Mouse (Mus musculus): Measurements from ENCODE around the gene Scml4. TPM values are rescaled to one million over a fixed set of nuclear protein-coding genes. Genes with fewer than 3 reads are reported as not detected.

Scml4 gene
- total RNA-seq (2021): 1 to 10 TPM; 3.7 to 4.1 TPM

DNA sequence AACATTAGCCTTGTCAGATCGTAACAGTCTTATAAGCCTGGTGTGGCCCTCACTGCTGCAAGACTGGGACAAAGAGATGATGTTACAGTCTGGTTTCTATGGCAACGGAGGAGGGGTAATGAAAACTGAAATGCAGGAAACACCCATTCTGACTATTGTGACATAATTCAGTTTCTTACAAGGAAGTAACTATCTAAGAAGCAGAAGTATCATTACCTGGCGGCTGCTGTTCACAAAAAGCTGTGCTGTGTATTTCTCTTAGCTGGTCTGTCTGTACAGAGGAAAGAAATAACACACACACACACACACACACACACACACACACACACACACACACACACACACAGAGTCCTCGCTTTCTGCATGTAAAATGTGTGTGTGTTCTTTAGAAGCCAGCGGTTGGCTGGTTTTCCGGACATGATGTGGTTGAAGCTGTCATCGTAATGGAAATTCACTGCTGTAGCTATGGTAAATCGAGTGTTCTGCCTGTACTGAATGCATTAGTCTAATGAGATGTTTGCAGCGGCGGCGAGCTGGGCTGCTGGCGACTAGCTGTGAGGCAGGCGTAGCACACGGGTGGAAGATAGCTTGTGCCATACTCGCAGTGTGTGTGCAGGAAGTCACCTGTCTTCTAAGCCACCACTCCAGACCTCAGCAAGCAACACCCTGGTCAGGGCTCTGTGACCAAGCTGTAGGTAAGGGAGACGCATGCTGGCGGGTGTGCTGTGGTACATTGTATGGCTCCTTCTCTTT is at the start of gene Scml4:
Scml4 (plus strand) TSS at position 212 of the 753 bp plus-strand sequence.
- intact Hi-C loops (cut with DNase I): loop anchor here (5.0 kb wide), 1 partner anchor 82 kb away; no protein-coding TSS in a partner anchor
- DNase-seq (ENCODE audit: low spot score in 2 of 2): peak; percentile 59 to 60

DNA sequence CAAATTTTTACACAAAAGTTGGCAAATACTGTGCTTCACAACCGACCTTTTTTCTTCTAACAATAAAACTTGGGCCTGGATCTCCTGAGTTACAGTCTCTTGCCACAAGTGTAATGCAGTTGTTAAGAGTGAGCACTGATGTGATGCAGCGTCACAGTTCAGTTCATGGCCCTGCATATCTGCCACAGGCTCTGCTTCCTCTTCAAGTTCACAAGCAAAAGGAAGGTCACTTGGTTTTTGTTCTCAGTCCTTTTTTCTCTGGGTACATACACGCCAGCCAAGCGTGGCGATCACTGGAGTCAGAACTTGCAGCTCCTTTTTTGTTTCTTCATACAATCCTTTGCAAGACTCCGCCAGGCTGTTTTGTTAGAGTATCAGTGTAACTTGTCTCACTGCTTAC is 34.2 kb upstream of the Scml4 start:
- no peak for DNase-seq (ENCODE audit: low spot score in 2 of 2)
- intact Hi-C loops (cut with DNase I): no loop called here

DNA sequence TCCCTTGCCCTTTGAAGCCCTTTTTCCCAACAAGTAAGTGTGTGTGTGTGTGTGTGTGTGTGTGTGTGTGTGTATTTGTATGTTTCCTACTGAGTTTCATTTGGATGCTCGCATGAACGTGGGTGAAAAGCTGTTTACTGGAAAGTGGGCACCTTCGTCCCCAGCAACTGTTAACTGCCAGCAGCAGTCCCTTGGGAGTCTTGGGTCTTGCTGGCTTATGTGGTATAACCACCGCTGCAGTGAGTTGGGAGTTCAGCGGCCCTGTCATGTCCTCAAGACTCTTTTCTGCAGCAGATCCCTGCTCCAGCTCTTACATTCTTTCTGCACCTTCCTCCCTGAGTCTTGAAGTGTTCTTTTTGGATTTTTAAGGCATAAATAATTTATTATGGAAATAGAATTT is 33.0 kb upstream of the Scml4 start:
- DNase-seq (ENCODE audit: low spot score in 2 of 2): no peak
- intact Hi-C loops (cut with DNase I): no loop called here

DNA sequence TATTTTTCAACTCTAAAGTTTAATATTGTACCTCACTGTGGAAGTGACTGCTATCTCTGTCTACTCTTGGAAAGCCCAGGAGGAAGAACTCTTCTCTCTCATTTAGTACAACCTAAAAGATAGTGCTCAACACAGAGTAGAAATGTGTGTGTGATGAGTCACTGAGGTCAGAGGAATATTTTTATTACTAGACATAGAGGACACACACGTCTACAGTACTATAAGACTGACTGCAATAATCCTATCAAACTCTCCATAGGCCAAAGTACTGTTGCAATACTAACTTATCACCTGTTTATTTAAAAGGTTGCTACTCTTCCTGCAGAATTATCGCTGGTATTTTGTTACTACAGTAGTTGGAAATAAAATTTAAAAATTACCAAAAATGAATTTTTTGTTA is 30.2 kb upstream of the Scml4 start:
- intact Hi-C loops (cut with DNase I): no loop called here
- DNase-seq (ENCODE audit: low spot score in 2 of 2): no peak

DNA sequence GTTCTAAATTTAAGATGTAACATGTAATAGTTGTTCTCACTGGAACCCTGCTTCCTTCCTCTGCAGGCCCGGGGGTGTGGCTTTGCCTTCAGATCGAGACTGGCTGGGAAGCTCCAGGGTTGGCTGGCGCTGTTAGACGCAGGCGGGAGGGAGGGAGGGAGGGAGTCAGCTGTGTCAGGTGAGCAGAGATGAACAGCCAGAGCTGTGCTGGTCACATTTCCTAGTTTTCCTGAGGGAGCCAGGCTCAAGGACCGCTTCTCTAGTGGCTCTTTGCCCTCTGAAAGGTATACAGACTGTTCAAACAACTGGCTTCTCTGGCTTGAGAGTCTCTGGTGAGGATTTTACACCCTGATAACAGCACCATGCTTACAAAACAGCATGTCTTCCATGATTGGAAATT is 29.8 kb upstream of the Scml4 start:
- no peak for DNase-seq (ENCODE audit: low spot score in 2 of 2)
- intact Hi-C loops (cut with DNase I): no loop called here

DNA sequence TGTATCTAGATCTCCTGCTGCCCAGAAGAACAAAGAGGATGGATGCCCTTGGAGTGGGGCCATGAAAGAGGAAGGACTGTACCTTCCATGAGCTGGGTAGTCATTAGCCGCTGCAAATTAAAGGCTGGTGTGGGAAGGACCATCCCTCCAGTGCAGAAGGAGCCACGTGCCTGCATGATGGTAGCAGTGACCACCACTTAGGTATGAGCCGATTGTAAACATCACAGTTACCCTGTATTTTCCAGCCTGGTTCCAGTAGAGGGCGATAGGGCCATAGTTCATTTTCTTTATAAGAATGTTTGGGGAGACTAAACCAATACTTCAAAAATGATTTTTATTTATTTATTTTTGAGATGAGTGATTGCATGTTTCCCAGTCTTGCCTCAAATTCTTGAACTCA is 27.5 kb upstream of the Scml4 start:
- intact Hi-C loops (cut with DNase I): no loop called here
- no peak for DNase-seq (ENCODE audit: low spot score in 2 of 2)

DNA sequence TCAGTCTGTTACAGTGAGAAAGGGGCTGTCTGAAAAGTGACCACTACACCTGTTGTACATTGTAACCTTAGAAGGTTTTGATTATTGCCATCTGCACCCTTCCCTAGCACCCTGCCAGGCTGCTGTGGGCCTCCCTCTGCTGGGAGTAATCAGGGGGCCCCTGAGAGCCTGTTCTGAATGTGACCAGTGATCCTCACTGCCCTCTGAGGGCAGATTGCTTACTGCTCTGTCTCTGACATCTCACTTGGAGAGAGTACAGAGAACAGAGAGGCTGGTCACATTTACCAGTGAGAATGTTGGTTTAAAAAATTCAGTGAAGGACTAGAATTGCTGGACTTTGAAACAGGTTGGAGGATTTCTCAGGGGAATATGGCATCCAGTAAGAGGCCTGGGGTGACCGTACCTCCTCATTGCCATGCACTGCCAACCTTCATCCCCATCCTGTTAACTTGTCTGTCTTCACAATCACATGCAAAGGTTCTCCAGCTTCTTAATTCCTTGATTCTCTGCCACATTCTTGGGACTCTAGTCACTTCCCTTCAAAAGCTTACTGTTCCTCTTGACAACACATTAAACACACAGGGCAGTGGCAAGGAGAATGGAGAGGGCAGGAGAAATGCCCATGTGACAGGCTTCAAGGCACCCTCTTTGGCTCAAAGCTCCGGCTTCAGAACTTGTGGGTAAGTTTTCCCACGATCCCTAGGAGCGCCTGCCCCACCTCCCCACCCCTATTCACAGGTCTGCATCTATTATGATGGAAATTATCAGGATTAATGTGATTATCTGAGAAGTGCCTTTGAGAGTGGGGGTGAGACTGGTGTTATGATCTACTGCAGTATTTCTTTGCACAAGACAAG is 26.1 kb upstream of the Scml4 start:
- DNase-seq (ENCODE audit: low spot score in 2 of 2): no peak
- intact Hi-C loops (cut with DNase I): no loop called here

DNA sequence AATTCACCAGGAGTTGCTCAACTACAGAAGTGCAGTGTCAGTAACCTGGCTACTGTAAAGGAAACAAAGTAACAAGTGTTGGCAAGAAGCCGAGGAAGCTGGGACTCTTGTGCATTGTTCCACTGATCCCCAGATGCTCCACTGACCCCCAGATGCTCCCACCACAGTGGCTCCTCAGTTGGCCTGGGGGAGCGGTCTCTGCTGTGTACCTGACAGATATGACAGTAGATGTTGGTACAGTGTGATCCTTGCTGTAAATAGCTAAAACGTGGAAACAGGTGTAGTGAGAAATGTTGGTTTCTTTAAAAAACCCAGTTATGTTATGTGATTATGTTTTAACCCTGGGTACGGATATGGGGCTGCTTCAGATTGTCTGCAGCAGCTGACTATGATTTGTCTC is 22.1 kb upstream of the Scml4 start:
- intact Hi-C loops (cut with DNase I): no loop called here
- DNase-seq (ENCODE audit: low spot score in 2 of 2): no peak

DNA sequence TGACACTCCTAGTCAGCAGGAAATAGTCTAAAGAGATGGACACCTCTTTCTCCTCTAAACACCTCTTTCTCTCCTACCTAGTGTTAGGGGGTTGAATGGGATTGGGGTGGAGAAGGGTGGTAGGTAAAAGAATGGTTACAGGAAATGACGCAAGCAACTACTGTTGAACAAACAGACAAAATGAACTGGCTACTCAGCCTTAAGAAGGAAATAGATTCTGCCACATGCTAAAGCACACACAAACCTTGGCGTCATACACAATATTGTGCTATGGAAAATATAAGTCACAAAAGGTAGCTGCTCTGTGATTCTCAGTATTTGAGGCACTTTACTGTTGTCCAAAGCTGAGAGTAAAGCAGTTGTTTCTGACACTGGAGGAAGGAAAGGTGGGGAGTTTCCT is 21.4 kb upstream of the Scml4 start:
- intact Hi-C loops (cut with DNase I): no loop called here
- DNase-seq (ENCODE audit: low spot score in 2 of 2): no peak

DNA sequence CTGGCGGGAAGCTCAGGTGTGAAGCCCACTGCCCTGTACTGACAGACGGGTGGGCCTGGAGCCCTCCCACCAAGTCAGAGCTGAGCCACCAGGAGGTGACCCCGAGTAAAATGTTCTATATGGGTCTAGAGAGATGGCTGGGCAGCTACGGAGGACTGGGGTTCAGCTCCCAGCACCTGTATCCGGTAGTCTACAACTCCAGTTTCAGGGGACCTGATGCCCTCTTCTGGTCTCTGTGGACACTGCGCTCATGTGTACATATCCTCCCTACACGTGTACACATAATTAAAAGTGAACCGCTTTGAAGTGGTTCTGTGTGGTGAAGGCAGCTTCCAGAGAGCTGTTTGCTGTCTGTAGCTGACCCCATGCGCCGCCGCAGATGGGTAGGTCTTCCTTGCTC is 20.1 kb upstream of the Scml4 start:
- intact Hi-C loops (cut with DNase I): no loop called here

DNA sequence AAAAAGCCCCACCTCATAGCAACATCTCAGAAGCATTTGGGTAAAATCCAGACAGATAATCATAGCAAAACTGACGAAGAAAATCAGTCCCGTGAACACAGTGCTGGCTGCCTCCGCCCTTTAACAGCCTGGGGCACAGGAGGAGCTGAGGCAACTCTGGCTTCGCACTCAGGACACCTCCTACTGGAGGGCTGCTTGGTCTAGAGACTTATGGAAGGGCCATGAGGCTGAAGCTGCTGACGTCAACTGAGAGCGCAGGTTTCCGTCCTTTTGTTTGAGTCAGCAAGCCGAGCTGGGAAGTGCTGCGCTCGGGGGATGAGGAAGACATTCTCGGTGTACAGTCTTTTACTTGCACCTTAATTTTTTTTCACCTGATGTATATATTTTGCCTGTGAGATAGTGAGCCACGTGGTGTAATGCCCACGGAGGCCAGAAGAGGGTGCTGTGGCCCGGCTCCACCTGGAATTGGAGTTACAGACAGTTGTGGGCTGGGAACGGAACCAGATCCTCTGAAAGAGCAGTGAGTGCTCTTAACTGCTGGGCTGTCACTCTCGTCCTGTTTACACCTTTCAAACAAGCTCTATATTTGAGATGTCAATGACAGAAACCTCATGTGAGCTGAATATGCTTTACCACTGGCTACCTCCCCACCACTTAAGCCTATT is 18.5 kb upstream of the Scml4 start:
- no peak for DNase-seq (ENCODE audit: low spot score in 2 of 2)
- intact Hi-C loops (cut with DNase I): loop anchor here (1.0 kb wide), 1 partner anchor 101 kb away; no protein-coding TSS in a partner anchor

More for the DNA sequence above, 20.1 kb upstream of the Scml4 start:
- no peak for DNase-seq (ENCODE audit: low spot score in 2 of 2)

DNA sequence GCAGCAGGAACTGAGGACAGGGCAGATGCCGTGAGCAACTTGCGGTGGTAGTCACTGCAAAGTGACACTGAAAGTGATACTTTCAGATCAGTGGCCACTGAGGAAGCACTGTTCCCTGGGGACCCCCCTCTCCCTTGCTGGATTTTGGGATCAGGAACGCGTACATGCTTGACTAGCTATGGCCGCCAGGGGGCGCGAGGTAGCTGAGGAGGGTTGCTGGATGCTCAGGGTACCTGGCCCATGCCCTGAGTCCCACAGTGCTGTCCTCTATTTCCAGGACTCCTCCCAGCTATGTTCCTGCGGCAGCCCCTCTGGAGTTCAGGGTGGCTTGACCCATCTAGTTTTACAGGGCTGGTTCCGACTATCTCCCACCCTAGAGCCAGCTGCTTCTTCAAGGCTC is 17.8 kb upstream of the Scml4 start:
- peak; percentile 40 to 57 for DNase-seq (ENCODE audit: low spot score in 2 of 2)
- intact Hi-C loops (cut with DNase I): loop anchor here (1.0 kb wide), 1 partner anchor 100 kb away; no protein-coding TSS in a partner anchor

DNA sequence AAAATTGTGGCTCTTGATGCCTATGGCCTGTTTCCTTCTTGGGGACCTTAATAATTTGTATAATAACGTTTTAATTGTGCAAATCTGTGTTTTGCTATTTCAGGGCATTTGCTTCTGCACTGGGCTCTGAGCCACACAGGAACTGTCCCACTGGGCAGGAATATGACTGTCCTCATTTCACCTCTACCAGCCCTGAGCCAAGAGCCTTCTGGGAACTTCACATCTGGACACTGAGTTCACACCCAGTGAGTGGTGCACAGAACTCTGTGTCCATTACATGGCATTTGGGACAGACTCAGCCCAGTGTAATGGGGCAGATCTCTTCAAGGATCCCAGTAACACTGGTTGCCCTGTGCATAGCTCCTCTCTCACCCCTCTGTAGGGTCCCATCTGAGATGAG is 16.8 kb upstream of the Scml4 start:
- intact Hi-C loops (cut with DNase I): no loop called here
- no peak for DNase-seq (ENCODE audit: low spot score in 2 of 2)

DNA sequence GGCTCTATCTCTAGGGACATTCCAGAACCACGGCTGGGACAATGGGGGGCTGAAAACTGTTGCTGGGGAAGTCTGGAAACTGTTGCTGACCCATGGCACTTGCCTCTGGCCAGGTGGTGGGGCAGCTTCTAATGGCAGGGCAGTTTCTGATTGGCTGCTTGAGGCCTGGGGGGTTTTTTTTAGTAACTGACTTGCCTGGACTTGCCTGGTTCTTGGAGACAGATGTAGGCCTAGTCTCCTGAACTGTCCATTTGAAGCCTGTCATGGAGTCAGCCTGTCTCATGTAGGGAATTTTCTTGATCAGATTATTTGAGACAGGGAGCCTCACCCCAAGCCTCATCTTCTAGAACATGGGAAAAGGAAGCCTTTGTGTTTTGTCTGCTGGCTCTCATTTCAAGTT is 14.7 kb upstream of the Scml4 start:
- no peak for DNase-seq (ENCODE audit: low spot score in 2 of 2)
- intact Hi-C loops (cut with DNase I): no loop called here

DNA sequence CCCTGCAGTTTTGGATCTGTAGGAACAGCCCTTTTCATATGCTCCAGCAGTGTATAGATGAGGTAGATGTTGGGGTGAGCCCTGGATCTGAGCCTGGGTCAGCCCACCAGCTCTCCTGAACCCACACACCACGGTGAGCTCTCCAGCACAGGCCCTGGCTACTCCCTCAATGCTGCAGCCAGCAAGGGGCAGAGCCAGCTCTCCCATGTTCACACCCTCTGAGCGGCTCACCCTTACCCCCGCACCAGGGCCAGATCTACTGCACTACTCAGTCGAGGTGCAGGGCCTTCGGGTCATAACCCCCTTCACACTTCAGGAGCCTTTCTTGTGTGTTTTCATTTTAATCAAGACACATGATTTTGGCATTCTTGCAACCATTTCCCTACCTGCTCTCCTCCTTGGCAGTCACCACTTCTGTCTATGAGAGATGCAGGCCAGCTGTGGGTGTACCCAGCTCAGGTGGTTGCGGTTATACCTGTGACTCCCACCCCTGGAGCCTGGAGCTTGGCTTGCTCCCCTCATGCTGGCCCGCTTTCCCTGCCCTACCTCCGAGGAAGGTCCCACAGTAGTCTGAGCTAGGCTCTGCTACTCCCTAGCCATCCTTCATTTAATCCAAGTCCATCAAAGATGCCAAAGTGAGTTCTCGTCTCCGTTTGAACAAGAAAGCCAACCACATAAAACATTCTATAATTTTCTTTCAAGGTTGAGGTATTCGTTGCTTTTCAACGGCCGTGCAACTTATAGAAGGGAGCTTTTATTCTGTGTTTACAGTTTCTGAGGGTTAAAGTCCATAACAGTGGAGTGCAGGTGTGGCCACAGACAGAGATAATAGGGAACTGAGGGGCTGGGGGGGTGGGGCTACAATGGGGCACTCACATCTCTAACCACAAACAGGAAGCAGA is 11.7 kb upstream of the Scml4 start:
- intact Hi-C loops (cut with DNase I): no loop called here
- no peak for DNase-seq (ENCODE audit: low spot score in 2 of 2)

DNA sequence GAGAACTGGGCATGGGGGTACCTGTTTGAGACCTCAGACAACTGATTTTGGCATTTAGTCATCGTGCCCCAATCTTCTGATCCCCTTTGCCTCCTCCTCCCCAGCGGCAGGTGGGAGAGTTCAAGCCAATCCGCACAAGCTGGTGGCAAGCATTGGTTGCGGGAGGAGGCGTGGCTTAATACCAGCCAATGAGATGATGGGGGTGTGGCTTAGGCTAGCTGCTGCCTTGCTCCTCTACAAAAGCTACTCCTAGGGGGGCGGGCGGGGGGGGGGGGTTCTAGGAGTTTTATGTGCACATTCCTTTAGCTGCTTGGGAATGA is 11.1 kb upstream of the Scml4 start:
- intact Hi-C loops (cut with DNase I): no loop called here
- DNase-seq (ENCODE audit: low spot score in 2 of 2): no peak

DNA sequence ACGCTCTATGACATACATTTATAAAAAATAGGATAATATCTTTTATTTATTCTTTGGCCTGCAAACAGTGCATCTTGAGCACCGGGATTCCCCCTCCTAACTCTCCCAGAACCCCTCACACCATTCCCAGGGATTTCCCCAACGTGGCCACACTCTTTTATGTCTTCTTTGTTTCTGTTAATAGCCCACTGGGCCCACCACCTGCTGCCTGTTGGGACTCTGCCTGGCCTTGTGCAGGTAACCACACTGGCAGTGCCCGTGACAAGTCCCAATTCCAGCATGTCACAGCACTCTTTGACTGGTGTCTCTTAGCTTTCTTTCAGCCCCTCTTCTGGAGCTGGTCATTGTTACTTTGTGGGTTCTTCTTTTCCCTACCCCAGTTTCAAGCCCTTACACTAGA is 5.3 kb upstream of the Scml4 start:
- intact Hi-C loops (cut with DNase I): no loop called here
- no peak for DNase-seq (ENCODE audit: low spot score in 2 of 2)

DNA sequence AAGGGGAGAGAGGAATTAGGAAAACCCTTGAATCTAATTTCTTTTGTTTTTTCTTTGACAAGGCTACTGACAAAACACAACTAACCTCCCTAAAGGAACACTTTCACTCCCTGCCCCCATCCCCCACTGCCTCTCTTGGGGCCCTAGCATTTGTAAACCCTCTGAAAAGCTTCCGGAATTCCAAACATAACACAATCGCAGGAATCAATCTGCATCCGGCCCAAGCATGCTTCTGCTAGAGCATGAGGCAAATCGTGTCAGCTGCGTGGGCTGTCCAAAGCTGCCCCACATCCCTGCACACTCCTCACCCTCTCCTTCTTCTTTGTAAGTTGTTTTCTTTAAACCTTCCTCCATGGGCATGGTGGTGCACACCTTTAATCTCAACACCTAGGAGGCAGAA is 4.9 kb upstream of the Scml4 start:
- intact Hi-C loops (cut with DNase I): no loop called here
- no peak for DNase-seq (ENCODE audit: low spot score in 2 of 2)

DNA sequence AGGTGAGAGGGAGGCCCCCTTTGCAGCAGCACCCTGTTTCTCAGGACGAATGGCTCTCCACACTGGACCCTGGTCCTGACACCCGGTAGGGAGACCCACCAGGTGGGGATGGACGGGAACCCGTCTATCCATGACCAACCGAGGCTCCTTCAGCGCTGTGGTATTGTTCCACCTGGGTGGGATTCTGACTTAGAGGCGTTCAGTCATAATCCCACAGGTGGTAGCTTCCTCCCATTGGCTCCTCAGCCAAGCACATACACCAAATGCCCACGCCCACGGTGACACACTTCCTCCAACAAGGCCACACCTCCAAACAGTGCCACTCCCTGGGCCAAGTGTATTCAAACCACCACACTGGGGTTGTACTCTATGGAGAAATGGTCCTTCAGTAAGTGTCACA is 3.6 kb upstream of the Scml4 start:
- DNase-seq (ENCODE audit: low spot score in 2 of 2): no peak
- intact Hi-C loops (cut with DNase I): no loop called here

DNA sequence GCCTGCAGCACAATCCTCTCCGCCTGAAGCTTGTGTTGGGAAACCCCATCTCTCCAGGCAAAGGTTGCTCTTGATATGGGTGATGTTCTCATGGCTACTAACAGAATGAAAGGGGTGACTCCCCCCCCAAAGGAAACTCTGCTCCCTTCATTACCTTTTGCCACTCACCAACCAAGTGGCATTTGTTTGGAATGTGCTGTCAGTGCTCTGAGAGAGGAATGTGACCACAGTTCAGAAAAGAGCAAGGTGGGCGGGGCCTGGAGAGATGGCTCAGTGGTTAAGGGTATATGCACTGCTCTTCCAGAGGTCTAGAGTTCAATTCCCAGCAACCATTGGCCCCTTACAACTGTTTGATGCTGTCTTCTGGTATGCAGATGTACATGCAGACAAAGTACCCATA is 3.1 kb upstream of the Scml4 start:
- no peak for DNase-seq (ENCODE audit: low spot score in 2 of 2)
- intact Hi-C loops (cut with DNase I): no loop called here

All from left cerebral cortex, postnatal 25 days (tissue).